Mouse (Mus musculus) embryo, embryonic 9.5 days (tissue): ENCODE measurements around the gene H2al1m.
"Not testable (repeated sequence)": the region's sequence is repeated elsewhere in the genome, so short reads cannot be mapped to it uniquely, and the experiment has no call there.

ENCODE experiments used
- DNase-seq: peaks from one replicate; pipeline ENCODE4 v3.0.0-alpha.2; 2017; ENCODE audit errors: extremely low spot score

Gene H2al1m

DNA sequence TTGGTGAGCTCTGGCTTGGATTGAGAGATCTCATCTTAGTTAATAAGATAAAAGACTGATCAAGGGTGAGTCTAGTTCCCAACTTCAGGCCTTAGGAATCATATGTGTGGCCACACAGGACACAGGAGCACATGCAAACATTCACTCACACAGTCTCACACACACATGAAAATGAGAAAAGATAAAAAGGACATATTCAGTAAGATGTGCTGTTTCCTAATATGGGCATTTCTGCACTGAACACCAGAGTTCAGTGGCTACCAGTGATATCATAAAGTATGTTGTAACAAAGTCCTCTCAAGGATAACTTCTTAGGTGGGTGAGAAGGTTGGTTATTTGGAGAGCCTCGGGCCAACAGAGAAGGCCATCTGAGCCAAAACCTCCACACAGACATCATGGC lies at the start of gene H2al1m:
TSS of gene H2al1m (plus strand) at position 301 of the 400 bp plus-strand sequence.
- not testable (repeated sequence) for DNase-seq

DNA sequence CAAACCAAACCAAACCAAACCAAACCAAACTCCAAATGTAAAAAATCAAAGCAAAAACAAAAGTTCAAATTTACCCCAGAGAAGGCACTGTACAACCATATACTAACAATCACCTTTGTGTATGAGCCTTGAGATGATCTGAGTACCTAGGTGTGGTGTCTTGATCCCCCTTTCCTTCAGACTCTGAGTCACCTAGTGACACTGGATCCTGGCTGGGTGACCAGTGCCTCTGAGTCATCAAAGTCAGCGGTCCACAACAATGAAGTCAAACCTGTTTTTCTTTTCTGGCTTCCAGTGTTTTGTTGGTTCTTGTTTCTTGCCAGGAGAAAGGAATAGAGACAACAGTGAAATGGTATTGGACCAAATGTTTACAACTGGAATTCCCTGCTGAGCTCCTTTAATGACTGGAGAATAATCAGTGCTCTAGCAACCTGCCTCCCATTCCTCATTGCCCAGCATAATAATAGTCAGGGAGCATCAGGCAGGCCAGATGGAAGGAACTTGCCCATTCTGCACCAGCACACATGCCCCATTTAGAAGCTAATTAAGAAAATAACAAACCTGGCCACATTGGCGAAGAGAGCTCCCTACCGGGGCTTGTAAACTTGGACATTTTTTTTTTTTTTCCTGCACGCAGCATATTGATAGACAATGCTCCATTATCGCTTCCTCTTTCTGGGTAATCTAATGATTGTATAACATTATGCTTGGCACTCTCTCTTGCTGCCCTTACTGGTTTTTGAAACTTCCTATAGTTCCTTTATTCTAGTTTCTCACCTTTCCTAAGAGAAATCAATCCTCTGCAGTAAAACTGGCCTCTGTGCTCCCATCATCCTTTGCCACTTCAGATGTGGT lies 42.6 kb upstream of the H2al1m start:
- no peak for DNase-seq

DNA sequence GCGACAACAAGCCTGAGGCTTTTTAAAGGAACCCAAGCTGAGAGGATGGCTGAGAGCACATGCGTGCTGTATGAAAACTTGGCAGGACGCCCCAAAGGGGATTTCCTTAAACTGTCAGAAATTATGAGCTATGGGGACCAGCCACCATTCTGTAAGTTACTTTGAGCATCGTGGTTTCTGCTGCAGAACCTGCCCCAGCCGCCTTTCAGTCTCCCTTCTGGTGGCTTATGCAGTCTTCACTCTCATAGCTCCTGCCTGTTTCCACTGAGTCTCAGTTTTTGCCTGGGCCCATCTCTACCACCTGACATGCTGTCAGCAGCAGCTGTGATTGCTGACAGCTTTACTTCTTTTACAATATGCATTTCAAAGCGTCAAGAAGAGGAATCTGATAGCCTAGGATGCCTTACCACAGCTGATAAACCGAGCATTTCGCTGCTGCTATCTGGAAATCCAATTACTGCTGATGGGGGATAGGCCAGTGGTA lies 40.1 kb upstream of the H2al1m start:
- no peak for DNase-seq

DNA sequence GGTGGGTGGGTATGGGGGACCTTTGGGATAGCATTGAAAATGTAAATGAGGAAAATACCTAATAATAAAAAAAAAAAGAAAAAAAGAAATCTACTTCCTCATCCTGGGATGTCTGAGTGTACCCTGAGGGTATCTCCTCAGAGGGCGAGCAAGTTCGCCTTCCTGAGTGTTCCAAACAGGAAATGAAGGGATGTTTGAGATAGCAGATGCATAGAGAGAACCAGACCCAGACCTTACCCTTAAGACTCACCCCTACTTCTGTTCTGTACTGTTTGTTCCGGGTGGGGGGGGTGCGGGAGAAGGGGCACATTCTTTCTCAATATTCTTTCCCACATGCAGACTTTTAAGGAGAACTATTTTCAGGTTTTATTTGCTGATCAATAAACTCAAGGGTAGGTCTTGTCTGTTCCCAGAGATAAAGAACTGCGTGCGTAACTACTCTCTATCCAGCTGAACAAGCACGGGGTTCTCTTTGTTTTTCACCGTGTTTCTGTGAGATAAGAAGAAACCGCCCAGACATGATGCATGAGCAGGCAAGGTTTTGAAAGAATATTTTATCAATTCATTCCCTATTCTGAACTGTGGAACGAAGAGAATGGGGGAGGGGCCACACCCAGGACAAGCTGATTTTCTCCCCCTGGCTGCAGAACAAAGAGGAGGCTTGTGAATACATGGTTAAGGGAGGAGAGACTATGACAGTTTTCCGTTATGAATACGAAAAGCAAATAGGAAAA lies 38.8 kb upstream of the H2al1m start:
- DNase-seq = no peak

DNA sequence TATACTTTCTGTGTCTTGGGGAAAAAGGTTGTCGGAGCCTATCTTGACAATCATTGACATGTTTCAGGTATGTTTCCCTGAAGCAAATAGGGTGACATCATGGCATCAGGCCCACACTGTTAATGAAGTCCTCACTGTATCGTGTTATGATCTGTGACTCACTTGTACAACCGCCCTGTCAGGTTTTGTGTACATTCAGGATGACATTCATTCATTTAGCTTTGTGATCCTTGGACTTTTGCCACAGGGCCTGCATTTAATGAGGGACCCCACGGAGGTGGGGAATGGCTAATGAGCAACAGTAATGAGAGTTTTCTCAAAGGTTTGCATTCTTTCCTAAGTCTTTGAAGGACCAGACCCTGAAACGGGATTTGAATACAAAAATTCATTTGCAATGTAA lies 34.7 kb upstream of the H2al1m start:
- no peak for DNase-seq

DNA sequence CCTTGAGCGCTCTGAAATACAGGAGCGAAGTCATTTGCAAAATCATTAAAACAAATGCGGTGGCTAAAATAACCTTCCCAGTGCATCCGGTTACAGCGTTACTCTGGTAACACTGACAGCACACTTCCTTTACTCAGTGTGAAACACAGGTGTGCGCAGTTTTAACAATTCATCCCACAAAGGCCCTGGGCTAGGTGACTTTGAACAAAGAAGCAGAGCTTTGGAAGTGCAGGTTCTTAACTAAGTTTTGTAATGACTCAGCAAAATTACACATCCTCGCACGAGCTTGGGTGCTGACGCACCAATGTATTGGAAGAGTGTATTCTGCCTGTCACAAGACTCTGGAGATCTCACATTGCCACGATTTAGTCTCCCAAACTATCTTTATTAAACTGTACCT lies 29.6 kb upstream of the H2al1m start:
- DNase-seq = no peak

DNA sequence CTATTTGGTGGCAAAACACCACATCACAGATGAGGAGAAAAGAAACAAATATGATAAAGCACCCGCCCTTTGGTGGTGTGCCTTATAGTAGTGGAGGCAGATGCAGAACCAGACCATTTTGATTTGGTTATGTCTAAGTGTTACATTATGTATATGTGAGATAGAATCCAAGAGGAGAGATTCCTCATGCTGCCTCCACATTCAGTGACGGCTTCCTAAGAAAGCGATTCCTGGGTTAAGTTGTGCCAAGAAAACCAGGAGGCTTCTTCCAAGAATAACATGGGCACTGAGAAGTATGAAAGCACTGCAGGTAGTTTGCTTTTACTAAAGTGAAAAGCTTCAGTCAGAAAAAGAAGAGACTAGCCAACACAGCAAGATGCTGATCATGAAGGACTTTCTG lies 28.7 kb upstream of the H2al1m start:
- no peak for DNase-seq

DNA sequence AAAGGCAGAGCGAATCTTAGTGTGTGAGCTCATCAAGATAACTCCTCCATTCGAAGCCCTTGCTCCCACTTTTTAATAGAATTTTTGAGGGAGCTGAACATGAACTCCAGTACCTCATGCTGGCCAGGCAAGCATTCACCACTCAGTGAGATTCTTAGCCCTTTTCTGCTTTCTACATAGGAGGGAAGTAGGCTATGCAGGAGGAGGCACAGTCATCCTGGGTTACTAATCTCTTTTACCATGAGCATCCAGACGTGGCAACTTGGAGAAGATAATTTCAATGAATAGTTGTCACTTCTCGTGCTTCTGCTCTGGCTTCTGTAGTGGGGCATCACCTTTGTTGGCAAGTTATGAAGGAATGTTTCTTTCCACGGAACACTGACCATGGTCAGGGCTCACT lies 26.8 kb upstream of the H2al1m start, which contains the start of gene Gm14862:
TSS of gene Gm14862 (minus strand) at position 134 of the 400 bp plus-strand sequence.
- DNase-seq = no peak

DNA sequence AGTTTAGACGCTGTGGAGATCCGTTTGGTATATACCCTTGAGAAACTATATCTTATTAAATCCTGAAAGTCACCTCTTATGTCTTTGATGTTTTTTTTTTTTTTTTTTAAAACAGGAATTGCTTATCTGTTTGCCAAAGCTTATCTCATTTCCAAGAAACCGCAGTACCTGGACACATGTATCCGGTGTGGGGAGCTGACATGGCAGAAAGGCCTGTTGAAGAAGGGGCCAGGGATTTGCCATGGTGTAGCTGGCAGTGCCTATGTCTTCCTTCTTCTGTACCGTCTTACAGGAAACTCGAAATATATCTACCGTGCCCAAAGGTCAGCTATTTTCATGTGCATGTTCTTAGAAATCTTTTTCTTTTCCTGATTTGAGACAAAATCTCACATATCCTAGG lies 25.7 kb upstream of the H2al1m start:
- no peak for DNase-seq

DNA sequence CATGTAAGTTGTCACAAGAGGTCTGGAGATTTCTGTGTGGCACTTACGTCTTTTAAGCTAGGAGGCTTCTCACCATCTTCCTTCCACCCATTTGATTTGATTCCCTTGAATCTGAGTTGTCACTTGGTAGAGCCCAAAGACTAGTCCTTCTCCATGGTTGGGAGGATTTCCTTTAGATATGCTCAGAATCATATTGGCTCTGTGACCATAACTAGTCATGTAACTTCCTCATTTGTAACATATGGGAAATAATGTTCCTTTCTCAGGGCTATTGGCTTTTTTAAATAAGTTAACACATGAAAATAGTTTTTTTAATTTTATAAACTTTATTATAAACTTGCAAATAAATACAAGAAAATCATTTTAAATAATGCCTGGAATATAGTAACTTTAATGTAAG lies 24.3 kb upstream of the H2al1m start:
- no peak for DNase-seq

DNA sequence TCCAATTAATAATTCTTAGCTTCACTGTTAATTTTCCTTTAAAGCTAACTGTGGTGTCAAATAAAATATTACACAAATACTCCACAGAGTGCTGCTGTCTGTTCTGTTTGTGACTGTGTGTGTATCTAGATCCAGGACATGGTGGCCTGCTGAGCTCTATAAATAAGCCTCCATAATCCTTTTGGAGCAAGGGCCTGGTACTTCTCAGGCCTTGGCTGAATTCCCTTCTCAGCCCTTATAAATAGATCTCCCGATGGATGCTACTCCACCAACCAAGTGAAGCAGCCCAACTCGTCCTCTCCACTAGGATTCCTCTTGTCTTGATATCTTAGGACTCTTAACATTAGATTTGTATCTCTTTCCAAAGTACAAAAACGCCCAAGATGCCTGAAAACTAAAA lies 12.5 kb upstream of the H2al1m start:
- DNase-seq = no peak

DNA sequence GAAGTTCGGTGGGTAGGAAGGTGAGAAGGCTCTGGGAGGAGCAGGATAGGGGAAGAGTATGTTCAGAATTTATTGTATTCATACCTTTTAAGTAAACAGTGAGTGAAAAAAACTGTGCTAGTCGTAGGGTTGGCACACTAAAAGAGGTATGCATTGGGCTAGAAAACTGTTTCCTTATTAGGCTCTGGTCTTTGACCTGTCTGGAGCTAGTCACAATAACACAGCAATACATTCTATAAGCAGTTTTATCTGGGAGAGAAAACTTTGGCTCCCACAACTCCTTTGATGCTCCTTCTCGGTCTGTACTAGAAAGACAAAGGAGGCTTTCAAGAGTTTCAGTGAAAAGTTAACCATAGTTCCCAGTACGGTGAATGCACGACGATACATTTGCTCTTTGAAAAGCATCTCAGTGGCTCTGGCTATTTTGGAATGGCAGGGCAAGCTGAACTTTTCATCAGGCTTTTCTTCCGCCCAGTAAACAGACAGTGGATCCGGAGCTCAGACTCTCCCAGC lies 11.6 kb upstream of the H2al1m start:
- DNase-seq = no peak

DNA sequence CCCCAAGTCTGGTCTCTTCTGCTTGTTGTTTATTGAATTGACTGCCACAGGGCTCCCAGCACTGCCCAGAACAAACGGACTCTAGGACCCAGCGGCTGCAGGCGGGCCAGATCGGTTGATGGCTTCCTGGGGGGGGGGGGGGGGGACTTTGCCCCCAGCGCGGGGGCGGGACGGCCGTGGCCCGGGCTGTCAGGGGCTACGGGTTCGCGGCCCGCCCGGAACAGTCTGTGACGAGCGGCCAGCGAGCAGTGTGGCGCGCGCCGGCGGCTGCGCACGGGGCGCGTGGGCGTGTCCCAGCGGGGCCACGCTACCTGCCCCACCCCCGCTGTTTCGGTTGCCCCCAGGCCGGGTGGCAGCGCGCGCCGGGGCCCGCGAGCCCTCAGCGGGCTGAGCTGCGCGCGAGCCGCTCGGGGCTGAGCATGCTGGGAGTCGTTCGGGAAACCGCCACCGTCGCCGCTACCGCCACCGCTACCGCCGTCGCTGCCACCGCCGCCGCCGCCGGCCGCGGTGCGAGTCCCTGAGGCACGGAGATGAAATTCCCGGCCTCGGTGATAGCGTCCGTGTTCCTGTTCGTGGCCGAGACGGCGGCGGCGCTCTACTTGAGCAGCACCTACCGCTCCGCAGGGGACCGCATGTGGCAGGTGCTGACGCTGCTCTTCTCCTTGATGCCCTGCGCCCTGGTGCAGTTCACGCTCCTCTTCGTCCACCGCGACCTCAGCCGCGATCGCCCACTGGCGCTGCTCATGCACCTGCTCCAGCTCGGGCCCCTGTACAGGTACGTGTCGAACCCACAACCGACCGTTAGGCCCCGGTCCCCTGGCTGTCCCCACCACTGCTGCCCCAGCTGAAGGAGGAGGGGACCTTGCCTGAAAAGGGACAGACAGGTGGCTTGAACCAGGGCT lies 10.9 kb upstream of the H2al1m start, which contains the start of gene Xk:
TSS of gene Xk (plus strand) at position 297 of the 902 bp plus-strand sequence.
- peak; percentile 57 for DNase-seq

DNA sequence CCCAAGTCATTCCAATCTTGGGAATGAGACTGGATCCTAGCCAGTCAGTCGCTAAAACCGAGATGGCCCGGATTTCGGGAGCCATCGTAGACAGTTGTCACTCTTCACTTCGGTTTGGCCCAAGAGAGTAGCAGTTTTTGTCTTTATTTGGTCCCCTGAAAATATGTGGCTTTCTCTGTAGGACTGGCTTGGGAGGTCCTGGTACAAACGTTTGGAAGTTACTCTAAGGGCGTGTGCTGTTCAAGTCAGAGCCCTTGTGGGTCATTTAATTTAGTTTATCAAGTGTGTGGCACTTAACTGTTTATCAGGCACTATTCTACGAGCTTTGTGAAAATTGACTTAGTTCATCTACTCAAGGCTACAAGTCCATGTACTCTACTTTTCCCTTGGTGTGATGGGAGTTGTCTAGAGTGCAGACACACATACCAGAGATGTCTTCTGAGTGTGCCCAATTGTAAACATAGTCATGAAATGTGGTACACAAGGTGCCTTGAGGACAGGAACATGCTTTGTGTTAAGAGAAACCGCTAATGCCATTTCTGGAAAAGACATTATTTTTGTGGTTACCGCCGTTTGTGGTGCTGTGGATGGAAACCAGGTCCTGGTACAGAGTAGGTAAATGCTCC lies 10.1 kb upstream of the H2al1m start:
- DNase-seq = no peak

DNA sequence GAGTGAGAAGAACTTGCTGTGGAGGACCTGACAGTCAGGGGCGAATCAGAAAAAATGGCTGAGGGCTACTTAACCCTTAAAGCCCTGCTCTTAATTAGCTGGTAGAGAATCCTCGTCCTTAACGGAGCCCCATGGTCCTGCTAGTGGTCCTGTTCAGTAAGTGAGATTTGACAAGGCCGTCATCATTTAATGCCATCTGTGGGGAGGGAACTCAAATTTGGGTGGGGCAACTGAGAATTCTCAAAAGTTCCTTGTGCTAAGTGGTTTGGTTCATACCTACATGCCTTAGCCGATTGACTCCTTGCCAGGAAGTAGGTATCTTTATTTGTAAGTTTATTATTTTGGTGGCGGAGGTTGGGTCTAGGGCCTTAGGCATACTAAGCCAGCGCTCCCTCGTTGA lies 9.2 kb upstream of the H2al1m start:
- DNase-seq = no peak

DNA sequence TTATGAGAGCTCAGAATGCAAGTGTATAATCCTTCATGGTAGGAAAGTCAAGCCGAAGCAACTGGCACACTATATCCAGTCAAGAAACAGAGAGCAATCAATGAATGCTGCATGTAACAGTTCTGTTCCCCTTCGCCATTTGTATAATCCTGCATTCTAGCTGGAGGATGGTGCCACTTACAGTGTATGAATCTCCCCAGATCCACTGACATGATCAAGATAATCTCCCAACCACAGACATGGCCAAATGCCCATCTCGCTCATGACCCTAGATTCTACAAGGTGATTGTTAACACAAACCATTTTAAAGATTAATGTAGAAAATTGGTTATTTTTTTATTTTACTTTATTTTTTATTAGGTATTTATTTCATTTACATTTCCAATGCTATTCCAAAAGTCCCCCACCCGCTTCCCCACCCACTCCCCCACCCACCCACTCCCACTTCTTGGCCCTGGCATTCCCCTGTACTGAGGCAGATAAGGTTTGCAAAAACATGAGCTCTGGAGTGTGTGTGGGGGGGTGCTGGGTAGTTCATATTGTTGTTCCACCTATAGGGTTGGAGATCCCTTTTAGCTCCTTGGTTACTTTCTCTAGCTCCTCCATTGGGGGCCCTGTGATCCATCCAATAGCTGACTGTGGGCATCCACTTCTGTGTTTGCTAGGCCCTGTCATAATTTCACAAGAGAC lies 9.7 kb downstream of the H2al1m start:
- DNase-seq = not testable (repeated sequence)

DNA sequence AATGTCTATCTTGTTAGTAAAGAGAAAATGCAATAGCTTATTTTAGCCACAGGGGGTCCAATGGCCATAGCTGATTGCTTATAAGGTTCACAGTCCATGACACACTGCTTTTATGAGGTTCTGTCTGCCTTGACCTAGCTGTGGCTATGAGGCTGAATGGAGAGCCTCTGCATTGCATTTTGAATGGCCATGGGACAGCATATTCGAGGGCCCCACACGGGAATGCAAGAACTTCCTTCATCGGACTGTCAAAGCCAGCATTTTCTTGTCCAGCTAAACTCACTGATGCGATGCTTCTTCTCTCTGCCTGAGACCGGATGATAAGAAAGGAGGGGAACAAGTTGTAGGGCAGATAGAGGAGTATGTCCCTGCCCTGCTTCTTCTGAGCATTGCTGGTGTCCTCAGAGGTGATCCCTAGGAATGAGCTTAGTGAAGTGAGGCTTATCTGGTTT lies 14.9 kb downstream of the H2al1m start:
- DNase-seq = no peak

DNA sequence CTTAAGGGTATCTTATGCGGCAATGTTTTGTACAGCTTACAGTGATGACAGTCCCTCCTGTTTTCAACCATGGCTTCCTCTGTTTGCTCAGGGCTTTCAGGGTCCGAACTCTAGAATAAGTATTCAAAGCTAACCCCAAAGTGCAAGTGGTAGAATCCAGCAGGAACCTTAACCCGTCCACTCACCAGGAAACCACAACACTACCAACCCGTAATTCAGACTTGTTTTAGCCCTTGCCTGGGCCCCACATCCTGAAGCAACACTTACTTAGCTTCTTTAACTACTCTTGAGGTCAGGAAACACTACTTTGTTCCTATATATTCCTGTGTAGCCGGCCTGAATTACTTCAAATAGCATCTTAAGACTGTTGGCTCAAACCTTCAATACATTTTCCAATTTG lies 19.2 kb downstream of the H2al1m start:
- DNase-seq = no peak

DNA sequence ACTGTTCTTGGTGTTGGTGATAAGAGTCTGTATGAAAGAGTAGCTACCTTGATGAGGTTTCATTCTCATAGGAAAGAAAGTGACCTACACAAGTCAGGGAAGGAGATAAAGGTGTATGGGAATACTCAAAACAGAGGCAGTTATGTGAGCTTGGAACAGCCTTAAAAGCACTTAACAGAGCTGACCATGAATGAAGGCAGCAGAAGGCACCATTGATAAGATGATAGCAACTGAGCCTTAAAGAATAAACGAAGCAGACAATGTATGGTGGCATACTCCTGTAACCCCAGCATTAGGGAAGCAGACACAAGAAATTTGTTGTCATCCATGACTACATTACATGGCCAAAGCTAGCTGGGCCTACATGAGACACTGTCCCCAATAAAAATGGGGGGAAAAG lies 19.9 kb downstream of the H2al1m start:
- DNase-seq = no peak

DNA sequence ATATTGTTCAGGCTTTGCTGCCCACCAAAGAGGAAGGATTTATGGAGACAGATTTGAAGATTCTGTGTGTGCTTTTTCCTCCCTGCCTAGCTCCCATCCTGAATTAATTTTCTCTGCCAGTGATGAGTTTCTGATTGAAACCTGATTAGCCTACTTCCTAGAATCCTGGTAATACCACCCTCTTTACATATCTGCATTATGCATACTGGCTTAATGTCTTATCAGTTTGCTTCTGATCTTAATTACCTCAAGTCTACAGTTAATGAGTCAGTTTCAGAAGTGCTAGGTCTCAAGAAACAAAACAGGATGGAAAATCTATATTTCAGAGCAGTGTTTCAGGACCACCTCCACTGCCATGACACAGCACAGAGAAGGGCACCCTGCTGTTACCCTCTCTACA lies 32.9 kb downstream of the H2al1m start:
- DNase-seq = not testable (repeated sequence)
